9 mouse cellular contexts compared by ENCODE assay signal in the genomic region with DNA sequence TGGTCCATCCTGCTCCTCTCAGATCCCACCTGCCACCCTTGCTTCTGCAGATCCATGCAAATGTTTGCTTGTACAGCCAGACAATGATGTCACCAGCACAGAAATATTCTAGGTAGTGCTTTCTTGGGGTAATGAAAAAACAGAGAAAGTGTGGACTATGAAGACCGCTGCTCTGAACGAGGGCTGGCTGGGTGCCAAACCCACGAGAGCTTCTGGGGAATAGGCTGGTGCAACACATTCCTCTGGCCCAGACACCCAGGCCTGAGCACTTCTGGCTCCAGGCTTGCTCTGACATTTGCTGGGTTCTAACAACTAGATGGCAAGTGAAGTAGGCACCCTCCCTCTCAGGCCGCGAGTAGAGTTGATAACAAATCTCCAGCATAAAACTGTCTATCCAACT. TPM values are rescaled to one million over a fixed set of nuclear protein-coding genes. Genes with fewer than 3 reads are reported as not detected.
A peak's percentile ranks its signal among the peaks of the same experiment; 100 is the strongest.
DNase-seq lines count a peak whose midpoint lies in the region; ATAC-seq and TF ChIP-seq lines count a peak whose summit lies in the region.
"Had no signal": no experiment of that assay in that cellular context is flagged by ENCODE, and none has a peak within 500 bp of the region (broad histone marks: within the 10 kb centered on the region; RNA-seq: fewer than 3 reads in every experiment).

No protein-coding gene starts in this region.

- no peak for ATAC-seq in midbrain, embryonic 14.5 days (ENCODE audit: low FRiP score, low TSS enrichment)
- ATAC-seq in erythroid progenitor cell, adult 5-6 weeks (replicated peaks; ENCODE audit: low FRiP score, poor library complexity, severe bottlenecking) = 0 out of 2 replicates have a peak, but pooled peaks have one; percentile 27
- ATAC-seq in limb, embryonic 14.5 days (ENCODE audit: low FRiP score, low read depth) = no peak

- H3K27ac ChIP-seq in midbrain, embryonic 14.5 days (replicated peaks; ENCODE audit: low read depth, low read length) = no peak overlapping the region
- H3K27ac ChIP-seq in midbrain, embryonic 10.5 days (replicated peaks) = no peak overlapping the region
- H3K27ac ChIP-seq in limb, embryonic 14.5 days (replicated peaks; ENCODE audit: low read depth, low read length) = no peak overlapping the region
- no peak overlapping the region; the same call in 1 of the 2 replicates for H3K27ac ChIP-seq in thymus, adult 2 months (ENCODE audit: control insufficient read depth, insufficient read depth, low read length)
- H3K27ac ChIP-seq: liver, embryonic 14.5 days had no signal

- DNase-seq in midbrain, embryonic 14.5 days = peak; percentile 68
- no peak for DNase-seq in midbrain, embryonic 10.5 days (ENCODE audit: low spot score)
- DNase-seq in adrenal gland, postnatal 14 days = peak; percentile 84
- peak; percentile 71 to 74 for DNase-seq in heart, postnatal 14 days
- DNase-seq in limb, embryonic 14.5 days (ENCODE audit: low spot score) = peak; percentile 56
- DNase-seq in right cerebral cortex, postnatal 10 days (ENCODE audit: low spot score in 2 of 2) = peak; percentile 67 to 71
- DNase-seq in thymus, adult 2 months = no peak

- H3K4me2 ChIP-seq in midbrain, embryonic 14.5 days (ENCODE audit: low read length) = no peak overlapping the region
- H3K4me2 ChIP-seq in limb, embryonic 14.5 days (replicated peaks; ENCODE audit: low read depth, low read length, severe bottlenecking) = no peak overlapping the region

- no peak for TF ChIP-seq CTCF in thymus, adult 2 months (IDR thresholded peaks at IDR 0.05; ENCODE audit: borderline replicate concordance, control insufficient read depth, extremely low read depth, insufficient read depth, low read length, poor library complexity)

- H3K4me3 ChIP-seq in midbrain, embryonic 14.5 days (replicated peaks; ENCODE audit: low read depth, low read length) = no peak overlapping the region
- H3K4me3 ChIP-seq in midbrain, embryonic 10.5 days = no peak overlapping the region
- no peak overlapping the region for H3K4me3 ChIP-seq in limb, embryonic 14.5 days (replicated peaks; ENCODE audit: low read length)
- no peak overlapping the region for H3K4me3 ChIP-seq in thymus, adult 2 months (ENCODE audit: control insufficient read depth, insufficient read depth, low read length)

- intact Hi-C loops in heart, postnatal 14 days (cut with DNase I) = loop anchor here (2.0 kb wide), 1 partner anchor 23 kb away; no protein-coding TSS in a partner anchor

- TF ChIP-seq POLR2A in limb, embryonic 14.5 days (IDR thresholded peaks at IDR 0.05; ENCODE audit: borderline replicate concordance, extremely low read depth, insufficient read depth, insufficient read length) = no peak
- TF ChIP-seq POLR2A in thymus, adult 2 months (IDR thresholded peaks at IDR 0.05; ENCODE audit: control insufficient read depth, extremely low read depth, insufficient read depth, low read length, poor library complexity) = no peak

- H3K9me3 ChIP-seq in midbrain, embryonic 14.5 days (ENCODE audit: control insufficient read depth, low read length) = no peaks in the 10 kb centered on the region
- no peaks in the 10 kb centered on the region for H3K9me3 ChIP-seq in midbrain, embryonic 10.5 days (replicated peaks)
- no peaks in the 10 kb centered on the region for H3K9me3 ChIP-seq in limb, embryonic 14.5 days (ENCODE audit: control insufficient read depth, low read length)

- WGBS in midbrain, embryonic 14.5 days = 55% methylated on average over 5 of the region's 5 CpGs
- 79% methylated on average over 5 of the region's 5 CpGs for WGBS in midbrain, embryonic 10.5 days
- 21% methylated on average over 5 of the region's 5 CpGs for WGBS in limb, embryonic 14.5 days
- 19% methylated on average over 5 of the region's 5 CpGs for WGBS in thymus, adult 2 months

- H3K9ac ChIP-seq in midbrain, embryonic 14.5 days (replicated peaks; ENCODE audit: low read length) = no peak overlapping the region
- no peak overlapping the region for H3K9ac ChIP-seq in limb, embryonic 14.5 days (ENCODE audit: low read depth, low read length, severe bottlenecking)
- H3K9ac ChIP-seq: liver, embryonic 14.5 days had no signal

- no peaks in the 10 kb centered on the region for H3K27me3 ChIP-seq in midbrain, embryonic 14.5 days (ENCODE audit: control insufficient read depth, insufficient read depth, low read length)
- H3K27me3 ChIP-seq in midbrain, embryonic 10.5 days (ENCODE audit: low read depth, poor library complexity, severe bottlenecking) = no peaks in the 10 kb centered on the region
- no peaks in the 10 kb centered on the region for H3K27me3 ChIP-seq in limb, embryonic 14.5 days (ENCODE audit: control insufficient read depth, insufficient read depth, low read length)
- no peaks in the 10 kb centered on the region for H3K27me3 ChIP-seq in thymus, adult 2 months (ENCODE audit: control insufficient read depth, insufficient read depth, low read length)

- H3K4me1 ChIP-seq in midbrain, embryonic 14.5 days (ENCODE audit: control insufficient read depth, insufficient read depth, low read length) = peaks cover 17% of the 10 kb centered on the region; the same call in 1 of the 2 replicates
- H3K4me1 ChIP-seq in midbrain, embryonic 10.5 days = peaks cover 29% of the 10 kb centered on the region
- H3K4me1 ChIP-seq in limb, embryonic 14.5 days (ENCODE audit: control insufficient read depth, insufficient read depth, low read length) = peaks cover 32% of the 10 kb centered on the region
- H3K4me1 ChIP-seq in thymus, adult 2 months (replicated peaks; ENCODE audit: control insufficient read depth, insufficient read depth, low read length) = peaks cover 54% of the 10 kb centered on the region

- H3K36me3 ChIP-seq in midbrain, embryonic 14.5 days (ENCODE audit: control insufficient read depth, insufficient read depth, low read length) = 0 out of 2 replicates have a peak, but pooled peaks cover 3% of the 10 kb centered on the region
- peaks cover 19% of the 10 kb centered on the region for H3K36me3 ChIP-seq in midbrain, embryonic 10.5 days
- 0 out of 2 replicates have a peak, but pooled peaks cover 5% of the 10 kb centered on the region for H3K36me3 ChIP-seq in limb, embryonic 14.5 days (ENCODE audit: control insufficient read depth, insufficient read depth, low read length)
- H3K36me3 ChIP-seq in thymus, adult 2 months (ENCODE audit: control insufficient read depth, insufficient read depth, low read length) = no peaks in the 10 kb centered on the region

RNA-seq across cellular contexts. Expression of a gene that starts 11.6 kb away (rescaled TPM):
- polyA plus RNA-seq in midbrain, embryonic 14.5 days (2014; fragmentation: Nextera tagmentation; extraction: Ambion mirVana) = 109 and 112 TPM in 2 replicates
- polyA plus RNA-seq in midbrain, embryonic 10.5 days (2016; fragmentation: Nextera tagmentation; extraction: Ambion mirVana) = 100 and 128 TPM in 2 replicates
- total RNA-seq in adrenal gland, postnatal 14 days (2021) = 83.1 and 95.0 TPM in 2 replicates
- total RNA-seq in erythroid progenitor cell, adult 5-6 weeks (2015; ENCODE audit: low replicate concordance) = 42.3 and 57.3 TPM in 2 replicates
- total RNA-seq in erythroid progenitor cell, adult 5-6 weeks (2017; ENCODE audit: low replicate concordance) = 71.5 and 79.1 TPM in 2 replicates
- total RNA-seq in heart, postnatal 14 days (2021) = 100 to 1,000 TPM; 106 to 108 TPM
- 39.0 and 42.1 TPM in 2 replicates for polyA plus RNA-seq in limb, embryonic 14.5 days (2012; rRNA removed)
- polyA plus RNA-seq in limb, embryonic 14.5 days (2014; fragmentation: Nextera tagmentation; extraction: Ambion mirVana) = 64.3 and 77.8 TPM in 2 replicates
- polyA plus RNA-seq in thymus, adult 2 months (2012; rRNA removed) = 164 and 205 TPM in 2 replicates

Comparison
In these comparisons a context has a peak if more than half of its experiments do, and no peak if none do; other contexts are left out.
1. DNase-seq: peak in midbrain, embryonic 14.5 days (single experiment), adrenal gland, postnatal 14 days (single experiment), heart, postnatal 14 days (2 of 2), limb, embryonic 14.5 days (single experiment) and right cerebral cortex, postnatal 10 days (2 of 2); none in midbrain, embryonic 10.5 days (single experiment) and thymus, adult 2 months (single experiment).